Mouse (Mus musculus) midbrain, embryonic 13.5 days (tissue): ENCODE results near the gene Dlgap1. TPM values are rescaled to one million over a fixed set of nuclear protein-coding genes. Genes with fewer than 3 reads are reported as not detected.

ENCODE experiments used
- ATAC-seq: fragments of 200-750 bp; cut with Nextera tagmentation; 2 replicates; pipeline ENCODE4 v1.8.0; 2017; ENCODE audit warnings: mild to moderate bottlenecking, moderate TSS enrichment, moderate library complexity
- H3K27ac ChIP-seq: fragments of 300-500 bp; sonication (generic); 2 replicates; pipeline ENCODE4 v1.5.1; 2015; ENCODE audit warnings: inconsistent platforms, mild to moderate bottlenecking, moderate library complexity
- H3K27me3 ChIP-seq: fragments of 300-500 bp; sonication (generic); 2 replicates; pipeline ENCODE4 v1.6.1; 2015; ENCODE audit warnings: mild to moderate bottlenecking, inconsistent platforms
- H3K36me3 ChIP-seq: fragments of 300-500 bp; sonication (generic); 2 replicates; pipeline ENCODE4 v1.6.1; 2015; ENCODE audit warnings: mild to moderate bottlenecking, inconsistent platforms
- H3K4me1 ChIP-seq: fragments of 300-500 bp; sonication (generic); replicated peaks from 2 replicates; pipeline ENCODE4 v1.6.1; 2015; ENCODE audit warnings: inconsistent platforms
- H3K4me2 ChIP-seq: fragments of 300-500 bp; sonication (generic); replicated peaks from 2 replicates; pipeline ENCODE4 v1.6.1; 2015; ENCODE audit warnings: moderate library complexity, mild to moderate bottlenecking, inconsistent platforms
- H3K4me3 ChIP-seq: fragments of 300-500 bp; sonication (generic); replicated peaks from 2 replicates; pipeline ENCODE4 v1.5.1; 2015; ENCODE audit warnings: mild to moderate bottlenecking, inconsistent platforms
- H3K9ac ChIP-seq: fragments of 300-500 bp; sonication (generic); replicated peaks from 2 replicates; pipeline ENCODE4 v1.6.1; 2015; ENCODE audit warnings: mild to moderate bottlenecking, inconsistent platforms
- H3K9me3 ChIP-seq: fragments of 300-500 bp; sonication (generic); 2 replicates; pipeline ENCODE4 v1.6.1; 2016; ENCODE audit warnings: mild to moderate bottlenecking, inconsistent platforms
- WGBS: fragments of 180-500 bp; shearing (Covaris S2); methylation state at CpG from one replicate; pipeline ENCODE4 v1.1.7; 2015; 5-methylcytosine and 5-hydroxymethylcytosine counted together
- polyA plus RNA-seq: library from polyadenylated mRNA; unstranded; fragments of >200 nt; fragmentation: Nextera tagmentation; extraction: Ambion mirVana; gene quantifications from 2 replicates; pipeline ENCODE4 v1.2.1, GENCODE M21; 2015

The Dlgap1 gene
- polyA plus RNA-seq, 1 experiment from 2014 or later, result 10.1 TPM

DNA sequence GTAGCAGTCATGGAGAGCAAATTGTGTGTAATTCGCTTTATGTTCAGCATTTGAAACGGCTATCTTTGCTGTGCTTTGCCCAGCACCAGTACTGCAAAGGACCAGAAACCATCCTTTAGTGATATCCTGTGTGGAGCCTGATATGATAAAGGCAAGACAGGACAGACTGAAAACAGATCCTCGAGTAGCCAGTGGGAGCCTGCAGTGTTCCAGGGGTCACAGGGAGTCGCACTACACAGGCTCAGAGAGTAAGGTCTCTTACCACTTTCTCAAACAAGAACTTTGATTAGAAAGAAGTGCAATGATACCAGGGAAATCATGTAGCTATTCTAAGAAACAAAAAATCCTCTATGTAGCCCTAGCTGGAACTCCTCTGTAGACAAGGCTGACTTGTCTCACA, 826.3 kb downstream of the Dlgap1 start:
- no peak overlapping the region for H3K4me2 ChIP-seq
- H3K27me3 ChIP-seq, result 0 out of 2 replicates have a peak, but pooled peaks cover 5% of the 10 kb centered on the region
- H3K9ac ChIP-seq, result no peak overlapping the region
- H3K36me3 ChIP-seq, result no peaks in the 10 kb centered on the region
- peaks cover 14% of the 10 kb centered on the region for H3K4me1 ChIP-seq
- no peak overlapping the region for H3K4me3 ChIP-seq
- H3K9me3 ChIP-seq, result no peaks in the 10 kb centered on the region
- no peak for ATAC-seq
- H3K27ac ChIP-seq, result no peak overlapping the region
- WGBS, result 78% methylated on average over 4 of the region's 4 CpGs

DNA sequence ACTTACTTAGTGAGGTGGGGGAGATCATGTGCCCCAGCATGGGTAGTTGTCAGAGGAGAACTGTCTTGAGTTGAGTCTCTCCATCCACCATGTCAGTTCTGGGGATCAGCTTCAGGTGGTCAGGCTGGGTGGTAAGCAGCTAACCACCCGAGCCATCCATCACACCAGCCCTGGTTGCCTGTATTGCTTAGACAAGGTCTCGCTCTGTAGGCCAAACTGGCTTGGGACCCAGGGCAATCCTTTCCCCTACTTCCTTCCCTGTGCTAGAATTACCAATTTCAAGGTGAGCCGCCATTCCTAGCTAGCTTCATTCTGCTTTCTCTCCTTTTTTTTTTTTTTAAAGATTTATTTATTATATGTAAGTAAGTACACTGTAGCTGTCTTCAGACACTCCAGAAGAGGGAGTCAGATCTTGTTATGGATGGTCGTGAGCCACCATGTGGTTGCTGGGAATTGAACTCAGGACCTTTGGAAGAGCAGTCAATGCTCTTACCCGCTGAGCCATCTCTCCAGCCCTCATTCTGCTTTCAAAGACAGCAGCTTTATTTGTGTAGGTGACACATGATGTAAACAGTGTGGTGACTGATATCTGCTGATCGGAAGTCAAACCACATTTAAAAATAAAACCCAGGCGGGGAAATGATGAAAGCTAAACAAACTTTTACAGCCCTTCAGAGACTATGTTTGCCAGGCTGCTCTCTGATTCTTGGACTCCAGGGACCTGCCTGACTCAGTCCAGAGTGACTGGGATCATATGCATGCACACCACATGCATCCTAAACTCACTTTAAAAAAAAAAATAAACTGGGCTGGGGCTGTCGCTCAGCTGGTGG, 828.3 kb downstream of the Dlgap1 start:
- H3K36me3 ChIP-seq, result no peaks in the 10 kb centered on the region
- WGBS, result 91% methylated on average over 8 of the region's 8 CpGs

DNA sequence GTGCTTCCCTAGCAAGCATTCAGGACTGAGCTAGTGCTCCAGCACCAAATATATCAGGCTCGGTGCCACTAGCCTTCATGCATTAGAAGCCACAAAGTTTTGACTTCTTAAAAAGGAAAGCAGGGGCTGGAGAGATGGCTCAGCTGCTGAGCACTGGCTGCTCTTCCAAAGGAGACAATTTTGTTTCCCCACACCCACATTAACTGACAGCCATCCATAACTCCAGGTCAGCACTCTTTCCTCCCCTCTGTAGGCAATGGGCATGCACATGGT, 828.8 kb downstream of the Dlgap1 start:
- ATAC-seq, result no peak
- Histone ChIP-seq H3K9ac (no peak overlapping the region), H3K4me2 (no peak overlapping the region)

More for the DNA sequence above, 828.3 kb downstream of the Dlgap1 start:
- Histone ChIP-seq H3K4me2 (no peak overlapping the region), H3K27me3 (0 out of 2 replicates have a peak, but pooled peaks cover 5% of the 10 kb centered on the region), H3K9ac (no peak overlapping the region), H3K4me1 (peaks cover 14% of the 10 kb centered on the region), H3K4me3 (no peak overlapping the region), H3K27ac (no peak overlapping the region), H3K9me3 (no peaks in the 10 kb centered on the region)
- ATAC-seq, result no peak

GRCm38 (mm10) chr17:70799266-70799665, 830.4 kb downstream of the Dlgap1 start:
- no peak for ATAC-seq
- H3K9me3 ChIP-seq, result no peaks in the 10 kb centered on the region
- no peak overlapping the region for H3K4me2 ChIP-seq
- H3K4me3 ChIP-seq, result no peak overlapping the region
- no peak overlapping the region for H3K9ac ChIP-seq
- WGBS, result 78% methylated on average over 4 of the region's 4 CpGs
- H3K4me1 ChIP-seq, result peaks cover 10% of the 10 kb centered on the region
- no peaks in the 10 kb centered on the region for H3K36me3 ChIP-seq
- H3K27ac ChIP-seq, result no peak overlapping the region
- H3K27me3 ChIP-seq, result 0 out of 2 replicates have a peak, but pooled peaks cover 5% of the 10 kb centered on the region

More for the DNA sequence above, 828.8 kb downstream of the Dlgap1 start:
- no peaks in the 10 kb centered on the region for H3K36me3 ChIP-seq
- H3K4me3 ChIP-seq, result no peak overlapping the region
- 0 out of 2 replicates have a peak, but pooled peaks cover 5% of the 10 kb centered on the region for H3K27me3 ChIP-seq
- H3K9me3 ChIP-seq, result no peaks in the 10 kb centered on the region
- WGBS, result 100% methylated on average over 1 of the region's 1 CpGs
- H3K4me1 ChIP-seq, result peaks cover 14% of the 10 kb centered on the region
- H3K27ac ChIP-seq, result no peak overlapping the region

DNA sequence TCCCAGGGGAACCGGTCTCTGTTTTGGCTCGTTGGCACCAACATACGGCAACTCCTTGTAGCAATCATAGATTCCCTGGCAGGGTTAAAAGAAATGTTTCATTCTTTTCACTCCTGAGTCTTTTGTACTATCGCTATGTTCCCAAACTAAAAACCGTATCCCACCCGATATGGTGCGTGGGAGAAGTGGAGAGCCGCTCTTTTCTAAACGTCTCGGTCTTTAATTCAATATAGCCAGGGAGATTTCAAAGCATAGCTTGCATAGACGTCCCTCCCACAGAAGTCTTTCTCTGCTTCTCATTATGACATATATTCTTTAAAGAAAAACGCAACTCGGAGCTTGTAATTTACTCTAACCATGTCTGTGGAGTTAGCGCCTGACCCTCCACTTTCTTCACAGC, 833.1 kb downstream of the Dlgap1 start:
- Histone ChIP-seq H3K9ac (no peak overlapping the region), H3K27me3 (0 out of 2 replicates have a peak, but pooled peaks cover 4% of the 10 kb centered on the region), H3K9me3 (no peaks in the 10 kb centered on the region), H3K36me3 (no peaks in the 10 kb centered on the region), H3K27ac (no peak overlapping the region), H3K4me3 (no peak overlapping the region), H3K4me1 (no peaks in the 10 kb centered on the region), H3K4me2 (no peak overlapping the region)
- no peak for ATAC-seq
- WGBS, result 82% methylated on average over 14 of the region's 14 CpGs

DNA sequence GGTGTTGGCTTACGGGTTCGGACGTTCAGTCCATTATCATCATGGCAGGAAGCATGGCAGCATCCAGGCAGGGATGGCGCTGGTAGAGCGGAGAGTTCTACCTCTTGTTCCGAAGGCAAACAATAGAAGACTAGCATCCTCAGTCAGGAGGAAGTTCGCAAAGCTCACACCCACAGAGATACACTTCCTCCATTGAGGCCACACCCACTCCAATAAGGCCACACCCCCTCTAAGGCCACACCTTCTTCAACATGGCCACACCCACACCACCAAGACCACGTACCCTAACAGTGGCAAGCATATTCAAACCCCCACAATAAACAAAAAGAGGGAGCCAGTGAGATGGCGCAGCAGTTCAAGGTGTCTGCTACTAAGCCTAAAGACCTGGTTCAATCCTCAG, 837.0 kb downstream of the Dlgap1 start:
- no peaks in the 10 kb centered on the region for H3K36me3 ChIP-seq
- no peak overlapping the region for H3K4me3 ChIP-seq
- H3K27me3 ChIP-seq, result peaks cover 23% of the 10 kb centered on the region; the same call in 1 of the 2 replicates
- no peaks in the 10 kb centered on the region for H3K9me3 ChIP-seq
- no peak overlapping the region for H3K9ac ChIP-seq
- no peaks in the 10 kb centered on the region for H3K4me1 ChIP-seq
- H3K27ac ChIP-seq, result no peak overlapping the region
- no peak for ATAC-seq
- H3K4me2 ChIP-seq, result no peak overlapping the region
- 96% methylated on average over 9 of the region's 9 CpGs for WGBS

DNA sequence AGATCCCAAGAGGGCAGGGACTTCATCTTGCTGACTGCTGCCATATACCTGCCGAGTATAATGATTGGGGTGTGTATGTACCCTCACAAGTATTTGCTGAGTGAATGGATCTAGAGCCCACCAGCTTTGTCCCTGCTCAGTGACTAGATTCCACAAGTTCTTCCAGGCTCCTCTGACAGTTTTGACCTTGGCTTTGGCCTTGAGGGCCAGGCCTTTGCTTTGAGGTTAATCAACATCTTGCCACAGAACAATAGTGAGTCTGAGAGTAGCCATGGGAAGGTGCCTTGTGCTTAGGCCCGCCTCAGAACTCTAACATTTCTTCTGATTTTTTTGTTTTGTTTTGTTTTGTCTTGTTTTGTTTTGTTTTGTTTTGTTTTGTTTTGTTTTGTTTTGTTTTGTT, 837.7 kb downstream of the Dlgap1 start:
- ATAC-seq, result no peak
- WGBS, result 89% methylated on average over 2 of the region's 2 CpGs
- no peak overlapping the region for H3K9ac ChIP-seq
- H3K4me3 ChIP-seq, result no peak overlapping the region
- H3K9me3 ChIP-seq, result no peaks in the 10 kb centered on the region
- no peaks in the 10 kb centered on the region for H3K4me1 ChIP-seq
- H3K27me3 ChIP-seq, result peaks cover 23% of the 10 kb centered on the region; the same call in 1 of the 2 replicates
- no peak overlapping the region for H3K4me2 ChIP-seq
- H3K36me3 ChIP-seq, result no peaks in the 10 kb centered on the region
- no peak overlapping the region for H3K27ac ChIP-seq

GRCm38 (mm10) chr17:70807885-70808284, 839.0 kb downstream of the Dlgap1 start:
- Histone ChIP-seq H3K27me3 (peaks cover 23% of the 10 kb centered on the region; the same call in 1 of the 2 replicates), H3K36me3 (no peaks in the 10 kb centered on the region), H3K4me2 (no peak overlapping the region), H3K9me3 (no peaks in the 10 kb centered on the region), H3K9ac (no peak overlapping the region), H3K4me1 (no peaks in the 10 kb centered on the region), H3K27ac (no peak overlapping the region), H3K4me3 (no peak overlapping the region)
- 81% methylated on average over 1 of the region's 1 CpGs for WGBS
- no peak for ATAC-seq

- peaks cover 23% of the 10 kb centered on the region; the same call in 1 of the 2 replicates for H3K27me3 ChIP-seq
These were observed 840.0 kb downstream of the Dlgap1 start for GRCm38 (mm10) chr17:70808837-70809236.

DNA sequence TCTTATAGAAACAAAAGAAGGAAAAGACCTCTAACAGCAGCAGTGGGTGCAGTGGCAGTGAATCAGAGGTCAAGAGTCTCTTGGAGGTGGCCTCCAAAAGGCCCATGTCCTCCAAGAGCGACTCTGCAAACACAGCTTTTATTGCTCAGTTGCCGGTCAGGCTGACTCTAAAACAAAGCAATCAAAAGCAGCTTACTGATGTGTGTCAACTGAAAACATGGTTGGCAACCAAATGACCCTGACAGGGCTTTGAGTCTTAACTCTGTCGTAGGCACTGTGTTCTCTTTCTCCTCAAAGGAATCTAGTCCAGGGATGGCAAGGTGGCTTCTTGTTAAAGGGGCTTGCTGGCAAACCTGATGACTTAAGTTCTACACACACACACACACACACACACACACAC, 840.9 kb downstream of the Dlgap1 start:
- no peaks in the 10 kb centered on the region for H3K36me3 ChIP-seq
- 22% methylated on average over 3 of the region's 3 CpGs for WGBS

More at GRCm38 (mm10) chr17:70808837-70809236, 840.0 kb downstream of the Dlgap1 start:
- no peak for ATAC-seq
- Histone ChIP-seq H3K4me3 (no peak overlapping the region), H3K9ac (no peak overlapping the region), H3K9me3 (no peaks in the 10 kb centered on the region), H3K27ac (no peak overlapping the region), H3K36me3 (no peaks in the 10 kb centered on the region), H3K4me2 (no peak overlapping the region), H3K4me1 (no peaks in the 10 kb centered on the region)
- WGBS, result 30% methylated on average over 14 of the region's 14 CpGs

DNA sequence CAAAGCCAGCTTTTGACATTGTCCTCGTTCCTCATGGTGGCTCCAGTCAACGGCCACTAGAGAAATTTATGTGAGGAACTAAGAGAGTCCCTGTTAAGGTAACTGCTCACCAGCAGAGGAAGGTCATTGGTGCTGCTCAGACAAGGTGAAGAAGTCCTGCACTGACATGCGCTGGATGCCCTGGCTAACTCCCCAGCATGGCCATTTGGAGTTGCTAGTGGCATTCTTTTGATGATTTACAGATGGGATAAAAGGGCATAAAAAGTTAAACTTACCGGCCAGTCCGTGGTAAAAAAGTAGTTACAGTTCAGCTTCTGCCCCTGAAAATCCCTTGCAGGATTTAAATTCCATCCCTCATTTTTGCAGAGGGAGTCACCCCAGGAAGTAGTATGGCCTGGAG, 841.9 kb downstream of the Dlgap1 start:
- no peak for ATAC-seq
- Histone ChIP-seq H3K4me3 (no peak overlapping the region), H3K4me2 (no peak overlapping the region), H3K9ac (no peak overlapping the region), H3K27ac (no peak overlapping the region), H3K4me1 (no peaks in the 10 kb centered on the region), H3K9me3 (no peaks in the 10 kb centered on the region), H3K27me3 (peaks cover 18% of the 10 kb centered on the region), H3K36me3 (no peaks in the 10 kb centered on the region)
- 94% methylated on average over 5 of the region's 5 CpGs for WGBS

More for the DNA sequence above, 840.9 kb downstream of the Dlgap1 start:
- ATAC-seq, result no peak
- H3K27ac ChIP-seq, result no peak overlapping the region
- no peak overlapping the region for H3K4me3 ChIP-seq
- no peak overlapping the region for H3K4me2 ChIP-seq
- peaks cover 22% of the 10 kb centered on the region; the same call in 1 of the 2 replicates for H3K27me3 ChIP-seq
- H3K9ac ChIP-seq, result no peak overlapping the region
- H3K9me3 ChIP-seq, result no peaks in the 10 kb centered on the region
- no peaks in the 10 kb centered on the region for H3K4me1 ChIP-seq

DNA sequence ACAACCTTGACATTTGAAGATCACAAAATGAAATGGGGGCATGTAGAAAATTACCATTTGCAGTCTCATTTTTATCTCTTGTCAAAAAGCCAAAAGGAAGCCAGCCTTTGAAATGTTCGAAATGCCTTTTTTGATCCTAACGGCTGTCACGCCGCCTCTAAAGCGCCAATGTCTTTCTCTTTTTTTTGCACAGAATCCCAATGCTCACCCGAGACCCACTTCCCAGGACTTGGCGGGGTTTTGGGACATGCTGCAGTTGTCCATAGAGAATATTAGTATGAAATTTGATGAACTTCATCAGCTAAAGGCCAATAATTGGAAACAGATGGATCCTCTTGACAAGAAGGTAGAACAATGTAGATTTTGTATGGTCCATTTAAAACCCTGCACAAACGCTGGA, 846.1 kb downstream of the Dlgap1 start:
- H3K4me2 ChIP-seq, result no peak overlapping the region
- no peak overlapping the region for H3K4me3 ChIP-seq
- no peak overlapping the region for H3K27ac ChIP-seq
- H3K9ac ChIP-seq, result no peak overlapping the region
- ATAC-seq, result no peak
- 30% methylated on average over 8 of the region's 8 CpGs for WGBS
- H3K4me1 ChIP-seq, result peaks cover 10% of the 10 kb centered on the region
- peaks cover 35% of the 10 kb centered on the region for H3K27me3 ChIP-seq
- H3K36me3 ChIP-seq, result no peaks in the 10 kb centered on the region
- H3K9me3 ChIP-seq, result no peaks in the 10 kb centered on the region
